ENCODE assay signal across 8 mouse cellular contexts in the genomic region with DNA sequence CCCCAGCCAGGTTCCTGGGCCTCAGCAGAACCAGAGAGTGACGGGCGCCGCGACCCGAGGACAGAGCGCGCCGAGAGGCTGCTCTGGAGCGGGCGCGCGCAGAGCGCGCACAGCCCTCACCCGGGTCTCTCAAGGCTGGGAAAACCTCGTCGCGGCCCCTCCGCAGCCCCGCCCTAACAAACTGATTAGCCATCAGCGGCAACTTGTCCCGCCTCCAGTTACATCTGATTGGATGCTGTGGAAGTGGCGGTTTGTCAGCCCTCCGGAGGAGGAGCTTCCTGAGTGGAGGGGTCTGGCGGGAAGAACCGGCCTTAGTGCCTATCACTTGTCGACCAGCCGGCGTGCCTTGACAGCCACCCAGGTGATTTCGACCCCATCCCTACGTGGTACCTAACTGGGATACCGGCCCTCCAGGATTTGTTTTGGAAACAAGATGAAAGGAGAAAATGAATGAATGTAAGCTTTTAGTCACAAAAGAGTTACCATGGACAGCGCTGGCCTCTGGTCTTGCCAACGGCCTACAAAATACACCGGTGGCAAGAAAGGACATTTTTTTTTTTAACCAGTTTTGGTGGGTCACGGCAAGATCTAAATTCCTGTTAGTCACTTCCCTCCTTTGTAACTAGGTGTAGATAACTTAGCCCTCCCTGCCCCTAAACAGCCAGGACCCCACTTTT. TPM values are rescaled to one million over a fixed set of nuclear protein-coding genes. Genes with fewer than 3 reads are reported as not detected.
DNase-seq lines count a peak whose midpoint lies in the region; ATAC-seq lines count a peak whose summit lies in the region.

TSS of gene Tigd3 (minus strand) at position 148 of the 677 bp plus-strand sequence.

- H3K4me2 ChIP-seq in intestine, embryonic 14.5 days (ENCODE audit: low read length) = peak within 1 kb of the TSS; percentile 85

- H3K27me3 ChIP-seq in intestine, embryonic 14.5 days (replicated peaks; ENCODE audit: control insufficient read depth, insufficient read depth, low read length) = no peaks in the 10 kb centered on the region

- H3K36me3 ChIP-seq in intestine, embryonic 14.5 days (ENCODE audit: control insufficient read depth, insufficient read depth, low read length) = peaks cover 45% of the 10 kb centered on the region

- no peak within 1 kb of the TSS for H3K27ac ChIP-seq in intestine, embryonic 14.5 days (ENCODE audit: low read depth)

- ATAC-seq in intestine, embryonic 14.5 days (replicated peaks; ENCODE audit: low FRiP score, low TSS enrichment, low read depth) = peak; percentile 90
- peak; percentile 95 for ATAC-seq in megakaryocyte-erythroid progenitor cell, adult 5-6 weeks (replicated peaks; ENCODE audit: low FRiP score, low TSS enrichment, poor library complexity, severe bottlenecking)

- intact Hi-C loops in left cerebral cortex, postnatal 14 days (cut with DNase I) = loop anchor here (2.0 kb wide), 1 partner anchor 17 kb away; no protein-coding TSS in a partner anchor

- DNase-seq in adrenal gland, adult 2 months = peak; percentile 96
- DNase-seq in embryo, embryonic 11 days = peak; percentile 97
- peak; percentile 91 for DNase-seq in gastrocnemius, postnatal 25 days
- DNase-seq in intestine, embryonic 14.5 days (ENCODE audit: low spot score) = peak; percentile 96
- DNase-seq in left cerebral cortex, postnatal 14 days (ENCODE audit: low spot score in 2 of 2) = peak; percentile 97 to 98
- peak; percentile 97 for DNase-seq in right cerebral cortex, postnatal 14 days
- peak; percentile 85 for DNase-seq in urinary bladder, postnatal 25 days (ENCODE audit: low spot score)

- no peaks in the 10 kb centered on the region for H3K9me3 ChIP-seq in intestine, embryonic 14.5 days (ENCODE audit: control insufficient read depth, low read length)

- peaks cover 6% of the 10 kb centered on the region for H3K4me1 ChIP-seq in intestine, embryonic 14.5 days (replicated peaks; ENCODE audit: control insufficient read depth, insufficient read depth, low read length)

- WGBS in intestine, embryonic 14.5 days = 3% methylated on average over 36 of the region's 36 CpGs

- peak within 1 kb of the TSS; percentile 67 for H3K9ac ChIP-seq in intestine, embryonic 14.5 days (ENCODE audit: low read length)

- peak within 1 kb of the TSS; percentile 65 for H3K4me3 ChIP-seq in intestine, embryonic 14.5 days (ENCODE audit: low read depth, low read length)

RNA-seq across cellular contexts. Expression of gene Tigd3, which starts in this region (rescaled TPM):
- total RNA-seq in adrenal gland, adult 2 months (2021) = 1 to 10 TPM; 1.0 to 1.1 TPM
- 0.48 and 0.53 TPM in 2 replicates for polyA plus RNA-seq in adrenal gland, adult 2 months (2012; rRNA removed)
- under 1 TPM; 0.15 to 0.35 TPM for total RNA-seq in gastrocnemius, postnatal 25 days (2021)
- 2.0 and 2.1 TPM in 2 replicates for polyA plus RNA-seq in intestine, embryonic 14.5 days (2014; fragmentation: Nextera tagmentation; extraction: Ambion mirVana)
- total RNA-seq in left cerebral cortex, postnatal 14 days (2021) = 1 to 10 TPM; 5.6 to 5.9 TPM
- total RNA-seq in megakaryocyte-erythroid progenitor cell, adult 5-6 weeks (2014; fragmentation: Nextera tagmentation) = 5.3 and 5.9 TPM in 2 replicates
- 2.2 and 3.1 TPM in 2 replicates for total RNA-seq in megakaryocyte-erythroid progenitor cell, adult 5-6 weeks (2017)

Comparison
In these comparisons a context has a peak if more than half of its experiments do, and no peak if none do; other contexts are left out.
1. Peak in DNase-seq in gastrocnemius, postnatal 25 days; RNA of the gene not detected or under 1 TPM.